Mouse (Mus musculus): ENCODE data around the gene Wbp1l.
A peak's percentile ranks its signal among the peaks of the same experiment; 100 is the strongest.

Gene Wbp1l

GRCm38 (mm10) chr19:46599375-46600256 is 732 bp downstream of the Wbp1l start:
- peak; percentile 39 to 48 for DNase-seq (ENCODE audit: low spot score in 2 of 2)

GRCm38 (mm10) chr19:46600371-46600770 is 1.5 kb downstream of the Wbp1l start:
- DNase-seq (ENCODE audit: low spot score in 2 of 2): no peak

GRCm38 (mm10) chr19:46601491-46601890 is 2.6 kb downstream of the Wbp1l start:
- DNase-seq (ENCODE audit: low spot score in 2 of 2): no peak

GRCm38 (mm10) chr19:46602406-46602805 is 3.5 kb downstream of the Wbp1l start:
- no peak for DNase-seq (ENCODE audit: low spot score in 2 of 2)

GRCm38 (mm10) chr19:46606718-46607117 is 7.8 kb downstream of the Wbp1l start:
- DNase-seq (ENCODE audit: low spot score in 2 of 2): no peak

GRCm38 (mm10) chr19:46607424-46607823 is 8.5 kb downstream of the Wbp1l start:
- DNase-seq (ENCODE audit: low spot score in 2 of 2): no peak

GRCm38 (mm10) chr19:46608158-46608557 is 9.3 kb downstream of the Wbp1l start:
- DNase-seq (ENCODE audit: low spot score in 2 of 2): no peak

GRCm38 (mm10) chr19:46616378-46616777 is 17.5 kb downstream of the Wbp1l start:
- DNase-seq (ENCODE audit: low spot score in 2 of 2): no peak

GRCm38 (mm10) chr19:46617361-46617760 is 18.5 kb downstream of the Wbp1l start:
- DNase-seq (ENCODE audit: low spot score in 2 of 2): no peak

GRCm38 (mm10) chr19:46618322-46618721 is 19.4 kb downstream of the Wbp1l start:
- no peak for DNase-seq (ENCODE audit: low spot score in 2 of 2)

- DNase-seq (ENCODE audit: low spot score in 2 of 2): peak; percentile 45 to 57
Measured at GRCm38 (mm10) chr19:46619001-46619400, 20.1 kb downstream of the Wbp1l start.

GRCm38 (mm10) chr19:46619518-46619917 is 20.6 kb downstream of the Wbp1l start:
- DNase-seq (ENCODE audit: low spot score in 2 of 2): no peak

GRCm38 (mm10) chr19:46620016-46620808 is 21.3 kb downstream of the Wbp1l start:
- DNase-seq (ENCODE audit: low spot score in 2 of 2): no peak

- no peak for DNase-seq (ENCODE audit: low spot score in 2 of 2)
Measured at GRCm38 (mm10) chr19:46621236-46622183, 22.6 kb downstream of the Wbp1l start.

GRCm38 (mm10) chr19:46622659-46623193 is 23.8 kb downstream of the Wbp1l start:
- no peak for DNase-seq (ENCODE audit: low spot score in 2 of 2)

- peak; percentile 74 to 75 for DNase-seq (ENCODE audit: low spot score in 2 of 2)
Measured at GRCm38 (mm10) chr19:46623194-46623667, 24.3 kb downstream of the Wbp1l start.

- DNase-seq (ENCODE audit: low spot score in 2 of 2): peak; percentile 80 to 83
Measured at GRCm38 (mm10) chr19:46623790-46624772, 25.2 kb downstream of the Wbp1l start.

- no peak for DNase-seq (ENCODE audit: low spot score in 2 of 2)
Measured at GRCm38 (mm10) chr19:46625015-46625414, 26.1 kb downstream of the Wbp1l start.

- DNase-seq (ENCODE audit: low spot score in 2 of 2): no peak
Measured at GRCm38 (mm10) chr19:46625519-46625918, 26.6 kb downstream of the Wbp1l start.

- peak in 1 of 2 experiments; percentile 60 for DNase-seq (ENCODE audit: low spot score in 2 of 2)
Measured at GRCm38 (mm10) chr19:46628403-46628802, 29.5 kb downstream of the Wbp1l start.
